Mouse (Mus musculus) spleen, adult 2 months (tissue): ENCODE results near the gene Trp53i11. TPM values are rescaled to one million over a fixed set of nuclear protein-coding genes. Genes with fewer than 3 reads are reported as not detected.
A peak's percentile ranks its signal among the peaks of the same experiment; 100 is the strongest.

Source experiments
- DNase-seq, 2 experiments: peaks; one replicate each; pipeline versions ENCODE4 v3.0.0 to v3.0.0-alpha.2; 2012 to 2021; ENCODE audit warnings: low spot score in 2 of 2, low read depth in 1 of 2
- H3K27ac ChIP-seq: fragments of 200-500 bp; 2 replicates; pipeline ENCODE4 v1.5.1; 2012; ENCODE audit warnings: low read length, inconsistent platforms; ENCODE audit not compliant: insufficient read depth
- H3K27me3 ChIP-seq: fragments of 200-500 bp; 2 replicates; pipeline ENCODE4 v1.6.1; 2012; ENCODE audit warnings: mild to moderate bottlenecking, moderate library complexity, low read length, inconsistent platforms; ENCODE audit not compliant: control insufficient read depth, insufficient read depth
- H3K36me3 ChIP-seq: fragments of 200-500 bp; 2 replicates; pipeline ENCODE4 v1.6.1; 2012; ENCODE audit warnings: mild to moderate bottlenecking, low read length, inconsistent platforms; ENCODE audit not compliant: control insufficient read depth, insufficient read depth
- H3K4me1 ChIP-seq: fragments of 200-500 bp; 2 replicates; pipeline ENCODE4 v1.6.1; 2011; ENCODE audit warnings: inconsistent platforms; ENCODE audit not compliant: control insufficient read depth, insufficient read depth, insufficient read length
- H3K4me3 ChIP-seq: fragments of 200-500 bp; 2 replicates; pipeline ENCODE4 v1.5.1; 2011; ENCODE audit warnings: mild to moderate bottlenecking, inconsistent platforms; ENCODE audit not compliant: insufficient read depth, insufficient read length; ENCODE audit errors: extremely low read depth
- CTCF ChIP-seq: fragments of 200-500 bp; IDR thresholded peaks from 2 replicates; pipeline ENCODE4 v1.5.1; 2011; ENCODE audit warnings: mild to moderate bottlenecking, inconsistent platforms; ENCODE audit not compliant: insufficient read depth, insufficient read length, insufficient replicate concordance; ENCODE audit errors: extremely low read depth
- POLR2A ChIP-seq: fragments of 200-500 bp; IDR thresholded peaks from 2 replicates; pipeline ENCODE4 v1.6.1; 2011; ENCODE audit warnings: low read depth, low read length, inconsistent platforms
- WGBS: fragments of 180-500 bp; shearing (Covaris S2); methylation state at CpG from one replicate; pipeline ENCODE4 v1.1.7; 2018; 5-methylcytosine and 5-hydroxymethylcytosine counted together
- polyA plus RNA-seq: library from polyadenylated mRNA; depleted of rRNA; stranded (reverse); fragments of >200 nt; gene quantifications from 2 replicates; pipeline ENCODE4 v1.2.3, GENCODE M21; 2012

Trp53i11 gene
- polyA plus RNA-seq, 1 experiment, result 149 TPM

DNA sequence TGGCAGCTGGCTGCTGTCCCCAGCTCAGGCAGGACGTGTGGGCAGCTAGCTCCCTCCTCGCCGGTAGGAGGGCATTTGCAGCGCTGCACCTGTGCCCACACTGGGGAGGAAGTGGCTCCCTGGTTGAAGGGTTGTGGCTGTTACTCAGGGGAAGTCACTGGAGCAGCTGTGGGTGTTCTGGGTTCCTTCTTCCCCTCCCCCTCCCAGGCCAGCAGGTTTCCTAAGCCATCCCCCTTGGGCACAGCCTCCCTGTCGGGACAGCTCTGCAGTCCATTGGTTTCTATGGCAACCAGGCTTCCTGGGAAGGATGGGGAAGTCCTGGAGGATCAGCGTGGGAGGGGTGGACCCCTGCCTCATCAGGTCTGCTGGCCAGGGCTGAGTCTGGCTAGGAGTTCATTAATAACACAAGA is 5.3 kb downstream of the Trp53i11 start:
- WGBS, result under 1% methylated on average over 6 of the region's 6 CpGs

DNA sequence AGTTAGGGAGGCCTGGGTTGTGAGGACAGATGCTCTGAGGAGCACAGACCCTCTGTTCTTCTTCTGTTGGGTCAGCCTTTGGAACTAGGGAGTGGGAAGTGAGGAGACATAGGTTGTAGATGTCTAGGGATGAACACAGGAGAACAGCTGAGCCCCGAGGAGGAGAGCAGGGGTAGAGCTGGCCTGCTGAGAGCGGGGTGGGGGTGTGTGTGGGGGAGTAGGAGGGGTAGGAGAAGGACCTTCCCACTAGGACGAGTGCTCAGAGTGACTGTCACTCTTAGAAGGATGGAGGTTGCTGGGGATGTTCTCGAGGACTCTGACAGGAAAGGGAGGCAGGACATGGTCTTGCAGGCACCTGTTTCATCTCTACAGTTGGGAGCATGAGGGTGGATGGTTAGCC is 6.5 kb downstream of the Trp53i11 start:
- Histone ChIP-seq H3K4me1 (peaks cover 58% of the 10 kb centered on the region), H3K4me3 (no peak overlapping the region), H3K27me3 (no peaks in the 10 kb centered on the region), H3K27ac (peak overlapping the region; percentile 43), H3K36me3 (peaks cover 2% of the 10 kb centered on the region; the same call in 1 of the 2 replicates)
- DNase-seq, result no peak
- TF ChIP-seq CTCF (no peak), POLR2A (no peak)
- WGBS, result 34% methylated on average over 4 of the region's 4 CpGs

More for the DNA sequence above, 5.3 kb downstream of the Trp53i11 start:
- TF ChIP-seq CTCF, result peak; percentile 30; the same call in 1 of the 2 replicates
- TF ChIP-seq POLR2A, result no peak
- H3K36me3 ChIP-seq, result no peaks in the 10 kb centered on the region
- peak; percentile 79 to 90 for DNase-seq
- H3K4me1 ChIP-seq, result peaks cover 55% of the 10 kb centered on the region
- peak overlapping the region; percentile 27; the same call in 1 of the 2 replicates for H3K4me3 ChIP-seq
- no peaks in the 10 kb centered on the region for H3K27me3 ChIP-seq
- H3K27ac ChIP-seq, result peak overlapping the region; percentile 85

DNA sequence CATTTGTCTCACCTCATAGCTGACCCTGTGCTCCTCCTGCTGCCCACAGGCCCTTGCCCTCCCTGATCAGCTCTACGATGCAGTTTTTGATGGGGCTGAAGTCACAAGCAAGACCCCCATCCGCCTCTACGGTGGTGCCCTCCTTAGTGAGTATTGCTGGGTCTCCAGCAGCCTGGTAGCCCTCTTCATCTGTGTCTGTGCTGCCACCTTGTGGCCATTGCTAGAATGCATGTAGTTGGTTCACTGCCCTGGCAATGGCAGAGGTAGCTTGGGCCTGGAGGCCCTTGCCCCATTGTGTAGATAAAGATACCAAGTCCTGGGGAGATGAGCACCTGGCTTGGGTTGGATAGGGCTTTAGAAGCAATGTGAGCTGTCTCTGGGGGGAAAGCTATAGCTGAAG is 11.5 kb downstream of the Trp53i11 start:
- Histone ChIP-seq H3K27me3 (no peaks in the 10 kb centered on the region), H3K4me3 (no peak overlapping the region), H3K36me3 (peaks cover 18% of the 10 kb centered on the region), H3K4me1 (peaks cover 28% of the 10 kb centered on the region), H3K27ac (no peak overlapping the region)
- peak; percentile 73 to 93 for DNase-seq
- TF ChIP-seq CTCF (peak; percentile 85; the same call in 1 of the 2 replicates), POLR2A (no peak)
- 16% methylated on average over 3 of the region's 3 CpGs for WGBS

DNA sequence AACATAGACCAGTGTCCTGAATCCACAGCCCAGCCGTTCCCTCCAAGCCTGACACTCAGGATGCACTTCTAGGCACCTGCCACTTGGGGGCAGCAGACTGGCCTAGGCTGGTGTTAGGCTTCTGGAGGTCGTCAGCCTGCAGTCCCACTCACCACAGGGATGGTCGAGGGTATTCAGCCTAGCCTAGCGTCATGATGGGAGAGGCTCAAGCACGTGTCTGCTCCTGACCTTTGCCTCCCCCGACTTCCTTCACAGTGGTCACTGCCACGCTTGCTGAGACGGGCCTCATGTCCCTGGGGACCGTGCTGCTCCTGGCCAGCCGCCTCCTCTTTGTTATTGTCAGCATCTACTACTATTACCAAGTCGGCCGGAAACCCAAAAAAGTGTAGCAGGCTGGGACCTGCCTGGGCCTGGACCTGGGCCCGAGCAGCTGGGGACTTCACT is 12.2 kb downstream of the Trp53i11 start:
- H3K36me3 ChIP-seq, result peaks cover 18% of the 10 kb centered on the region
- peak in 1 of 2 experiments; percentile 61 for DNase-seq
- no peak overlapping the region for H3K4me3 ChIP-seq
- TF ChIP-seq CTCF (peak; percentile 93; the same call in 1 of the 2 replicates), POLR2A (no peak)
- H3K4me1 ChIP-seq, result peaks cover 21% of the 10 kb centered on the region; the same call in 1 of the 2 replicates
- no peak overlapping the region for H3K27ac ChIP-seq
- WGBS, result 58% methylated on average over 13 of the region's 13 CpGs
- no peaks in the 10 kb centered on the region for H3K27me3 ChIP-seq

DNA sequence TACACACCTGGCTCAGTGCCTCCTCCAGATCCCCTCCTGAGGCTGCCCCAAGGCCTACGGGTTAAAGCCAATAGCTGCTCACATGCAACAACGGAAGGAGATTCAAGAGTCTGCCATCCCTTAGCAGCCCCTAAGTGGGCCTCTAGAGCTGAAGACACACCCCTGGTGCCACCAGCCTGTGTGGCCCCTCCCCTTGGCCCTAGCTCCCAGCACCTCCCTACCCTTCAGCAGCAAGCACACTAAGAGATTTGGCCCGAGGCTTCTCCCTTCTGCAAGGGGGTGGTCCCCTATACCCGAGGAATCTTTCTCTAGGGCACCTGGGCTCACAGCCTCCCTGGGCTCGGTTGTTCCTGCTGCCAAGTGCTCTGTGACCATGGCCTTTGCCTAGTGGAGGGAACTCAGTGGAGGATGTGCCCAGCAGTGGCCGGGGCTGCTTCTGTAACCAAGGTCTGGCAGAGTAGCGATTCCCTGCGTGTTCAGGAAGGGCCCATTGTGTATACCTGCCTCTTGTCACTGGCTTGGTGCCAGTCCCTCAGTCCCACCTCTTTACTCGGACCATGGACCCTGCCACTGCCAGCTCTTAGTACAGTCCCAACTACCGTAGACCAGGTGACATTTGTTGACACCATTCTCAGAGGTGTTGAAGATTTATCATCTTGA is 13.5 kb downstream of the Trp53i11 start:
- H3K27ac ChIP-seq, result no peak overlapping the region
- H3K27me3 ChIP-seq, result no peaks in the 10 kb centered on the region
- DNase-seq, result no peak
- peaks cover 9% of the 10 kb centered on the region; the same call in 1 of the 2 replicates for H3K4me1 ChIP-seq
- peaks cover 18% of the 10 kb centered on the region for H3K36me3 ChIP-seq
- 72% methylated on average over 10 of the region's 10 CpGs for WGBS
- TF ChIP-seq POLR2A, result no peak
- H3K4me3 ChIP-seq, result no peak overlapping the region

DNA sequence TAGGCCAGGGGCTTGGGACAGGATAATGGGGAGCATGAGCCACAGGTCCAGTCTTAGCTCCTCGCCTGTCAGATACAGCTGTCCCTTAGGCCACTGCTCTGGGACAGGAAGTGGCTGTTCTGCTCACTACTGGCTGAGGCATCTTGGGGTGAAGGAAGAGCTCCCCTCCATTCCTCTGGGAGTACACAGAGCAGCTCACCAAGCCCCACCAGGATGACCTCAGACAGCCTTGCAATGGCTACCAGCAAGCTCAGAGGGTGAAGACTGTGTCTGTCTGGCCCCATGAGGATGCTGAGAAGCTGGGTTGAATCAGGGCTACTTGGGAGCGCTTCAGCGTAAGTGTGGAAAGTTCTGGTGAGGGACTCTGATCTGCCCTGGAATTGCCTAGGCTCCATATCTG is 14.6 kb downstream of the Trp53i11 start:
- Histone ChIP-seq H3K36me3 (peaks cover 18% of the 10 kb centered on the region), H3K4me3 (no peak overlapping the region), H3K27me3 (no peaks in the 10 kb centered on the region), H3K27ac (no peak overlapping the region), H3K4me1 (peaks cover 2% of the 10 kb centered on the region; the same call in 1 of the 2 replicates)
- DNase-seq, result no peak
- TF ChIP-seq POLR2A, result no peak
- 84% methylated on average over 3 of the region's 3 CpGs for WGBS

DNA sequence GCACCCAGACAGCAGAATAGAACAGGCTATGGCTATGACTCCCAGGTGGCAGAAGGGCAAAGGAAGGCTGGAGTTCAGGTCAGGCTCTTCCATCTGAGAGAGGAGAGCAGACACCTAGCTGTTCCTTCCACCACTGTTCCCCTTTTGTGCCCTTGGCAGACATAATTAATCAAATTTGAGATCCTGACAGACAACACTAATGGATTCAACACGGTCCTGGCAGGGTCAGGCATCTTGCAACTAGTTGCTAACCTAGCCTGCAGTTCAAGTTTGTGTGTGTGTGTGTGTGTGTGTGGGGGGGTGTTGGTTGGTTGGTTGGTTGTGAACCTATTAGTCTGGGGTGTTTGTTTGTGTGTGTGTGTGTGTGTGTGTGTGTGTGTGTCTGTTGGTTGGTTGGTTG is 15.4 kb downstream of the Trp53i11 start:
- no peak for DNase-seq
- WGBS, result 41% methylated on average over 1 of the region's 1 CpGs

More for the DNA sequence above, 15.4 kb downstream of the Trp53i11 start:
- peaks cover 2% of the 10 kb centered on the region; the same call in 1 of the 2 replicates for H3K4me1 ChIP-seq
- no peak for TF ChIP-seq POLR2A
- no peak for TF ChIP-seq CTCF
- H3K36me3 ChIP-seq, result peaks cover 18% of the 10 kb centered on the region
- no peak overlapping the region for H3K27ac ChIP-seq
- no peak overlapping the region for H3K4me3 ChIP-seq
- no peaks in the 10 kb centered on the region for H3K27me3 ChIP-seq
